Mouse (Mus musculus) midbrain, embryonic 15.5 days (tissue): ENCODE measurements around the gene Fnbp1. TPM values are rescaled to one million over a fixed set of nuclear protein-coding genes. Genes with fewer than 3 reads are reported as not detected.

ENCODE experiments used
- ATAC-seq: fragments of 200-750 bp; cut with Nextera tagmentation; replicated peaks from 2 replicates; pipeline ENCODE4 v1.8.0; 2017; ENCODE audit warnings: moderate TSS enrichment
- H3K27ac ChIP-seq: fragments of 300-500 bp; sonication (generic); 2 replicates; pipeline ENCODE4 v1.5.1; 2015; ENCODE audit warnings: mild to moderate bottlenecking, inconsistent platforms
- H3K27me3 ChIP-seq: fragments of 300-500 bp; sonication (generic); replicated peaks from 2 replicates; pipeline ENCODE4 v1.6.1; 2015; ENCODE audit warnings: inconsistent platforms
- H3K36me3 ChIP-seq: fragments of 300-500 bp; sonication (generic); replicated peaks from 2 replicates; pipeline ENCODE4 v1.6.1; 2015; ENCODE audit warnings: inconsistent platforms
- H3K4me1 ChIP-seq: fragments of 300-500 bp; sonication (generic); 2 replicates; pipeline ENCODE4 v1.6.1; 2015; ENCODE audit warnings: inconsistent platforms
- H3K4me2 ChIP-seq: fragments of 300-500 bp; sonication (generic); 2 replicates; pipeline ENCODE4 v1.6.1; 2015; ENCODE audit warnings: inconsistent platforms, mild to moderate bottlenecking, moderate library complexity
- H3K4me3 ChIP-seq: fragments of 300-500 bp; sonication (generic); 2 replicates; pipeline ENCODE4 v1.5.1; 2015; ENCODE audit warnings: mild to moderate bottlenecking, inconsistent platforms
- H3K9ac ChIP-seq: fragments of 300-500 bp; sonication (generic); 2 replicates; pipeline ENCODE4 v1.6.1; 2015; ENCODE audit warnings: mild to moderate bottlenecking, inconsistent platforms
- H3K9me3 ChIP-seq: fragments of 300-500 bp; sonication (generic); 2 replicates; pipeline ENCODE4 v1.6.1; 2016; ENCODE audit warnings: inconsistent platforms
- WGBS: fragments of 180-500 bp; shearing (Covaris S2); methylation state at CpG from one replicate; pipeline ENCODE4 v1.1.7; 2015; ENCODE audit warnings: mixed read lengths; 5-methylcytosine and 5-hydroxymethylcytosine counted together
- polyA plus RNA-seq: library from polyadenylated mRNA; unstranded; fragments of >200 nt; fragmentation: Nextera tagmentation; extraction: Ambion mirVana; gene quantifications from 2 replicates; pipeline ENCODE4 v1.2.1, GENCODE M21; 2015

Fnbp1 gene
- polyA plus RNA-seq, 1 experiment from 2014 or later: 29.6 TPM

DNA sequence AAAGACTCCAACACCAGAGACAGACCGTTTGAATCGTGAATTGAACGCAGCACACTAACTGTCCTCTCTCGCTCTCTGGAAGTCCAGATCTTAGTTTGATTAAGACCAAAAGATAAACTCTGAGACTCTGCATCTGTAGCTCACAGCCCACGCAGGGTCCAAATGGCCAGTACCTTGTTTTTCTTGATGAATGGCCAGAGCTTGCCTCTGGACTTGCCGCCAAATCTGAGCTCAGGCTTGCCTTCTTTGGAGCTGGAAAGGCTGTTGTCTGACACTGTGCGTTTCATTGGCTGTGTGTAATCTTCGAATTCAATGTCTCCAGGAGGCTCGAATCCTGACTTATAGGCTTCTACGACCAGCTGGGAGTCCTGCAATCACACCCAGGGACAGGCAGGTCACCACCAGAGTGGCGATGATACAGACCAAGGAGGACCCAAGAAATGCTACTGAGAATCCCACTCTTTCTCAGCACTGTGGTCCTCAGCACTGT lies 87.9 kb downstream of the Fnbp1 start:
- Histone ChIP-seq H3K9me3 (no peaks in the 10 kb centered on the region), H3K4me3 (no peak overlapping the region), H3K4me2 (no peak overlapping the region), H3K36me3 (peaks cover 21% of the 10 kb centered on the region), H3K27me3 (no peaks in the 10 kb centered on the region), H3K4me1 (no peaks in the 10 kb centered on the region), H3K9ac (no peak overlapping the region), H3K27ac (no peak overlapping the region)
- ATAC-seq: no peak
- 92% methylated on average over 11 of the region's 11 CpGs for WGBS

- Histone ChIP-seq H3K4me1 (no peaks in the 10 kb centered on the region), H3K4me3 (no peak overlapping the region), H3K4me2 (no peak overlapping the region), H3K9ac (no peak overlapping the region), H3K27ac (no peak overlapping the region), H3K36me3 (peaks cover 21% of the 10 kb centered on the region), H3K9me3 (no peaks in the 10 kb centered on the region), H3K27me3 (no peaks in the 10 kb centered on the region)
- ATAC-seq: no peak
- 94% methylated on average over 13 of the region's 13 CpGs for WGBS
These were observed 88.4 kb downstream of the Fnbp1 start for GRCm38 (mm10) chr2:31053426-31053825.

GRCm38 (mm10) chr2:31052441-31052840 lies 89.4 kb downstream of the Fnbp1 start:
- Histone ChIP-seq H3K27me3 (no peaks in the 10 kb centered on the region), H3K4me1 (no peaks in the 10 kb centered on the region), H3K27ac (no peak overlapping the region), H3K9me3 (no peaks in the 10 kb centered on the region), H3K9ac (no peak overlapping the region), H3K4me3 (no peak overlapping the region), H3K4me2 (no peak overlapping the region), H3K36me3 (peaks cover 21% of the 10 kb centered on the region)
- ATAC-seq: no peak
- 91% methylated on average over 10 of the region's 10 CpGs for WGBS

- Histone ChIP-seq H3K4me1 (no peaks in the 10 kb centered on the region), H3K9ac (no peak overlapping the region), H3K27me3 (no peaks in the 10 kb centered on the region), H3K4me2 (no peak overlapping the region), H3K9me3 (no peaks in the 10 kb centered on the region), H3K4me3 (no peak overlapping the region), H3K27ac (no peak overlapping the region), H3K36me3 (no peaks in the 10 kb centered on the region)
- WGBS: 92% methylated on average over 6 of the region's 6 CpGs
- ATAC-seq: no peak
These were observed 93.8 kb downstream of the Fnbp1 start for GRCm38 (mm10) chr2:31048037-31048436.

- Histone ChIP-seq H3K4me1 (no peaks in the 10 kb centered on the region), H3K9ac (no peak overlapping the region), H3K36me3 (peaks cover 7% of the 10 kb centered on the region; the same call in 1 of the 2 replicates), H3K27me3 (no peaks in the 10 kb centered on the region), H3K9me3 (no peaks in the 10 kb centered on the region), H3K27ac (no peak overlapping the region), H3K4me2 (no peak overlapping the region), H3K4me3 (no peak overlapping the region)
- 93% methylated on average over 1 of the region's 1 CpGs for WGBS
- no peak for ATAC-seq
These were observed 98.0 kb downstream of the Fnbp1 start for GRCm38 (mm10) chr2:31043856-31044255.

DNA sequence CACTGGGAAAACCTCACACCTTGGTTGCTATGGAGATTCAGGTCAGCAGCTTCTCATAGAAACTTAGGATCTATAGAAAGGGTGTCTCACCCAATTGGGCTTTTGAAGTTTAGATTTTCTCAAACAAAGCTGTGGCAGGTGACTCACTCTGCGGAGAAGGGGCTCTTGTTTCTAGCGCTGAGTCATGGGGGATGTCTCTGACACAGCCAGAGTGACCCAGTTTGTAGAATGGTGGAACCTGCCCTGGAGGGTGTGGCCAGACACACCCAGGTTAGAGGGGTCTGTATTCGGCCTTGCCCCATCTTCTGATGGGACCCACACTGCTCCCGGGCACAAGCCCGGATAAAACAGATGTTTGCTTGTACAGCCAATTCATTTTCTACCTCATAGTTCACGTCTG lies 98.9 kb downstream of the Fnbp1 start:
- no peak overlapping the region for H3K4me3 ChIP-seq
- no peaks in the 10 kb centered on the region for H3K4me1 ChIP-seq
- H3K9ac ChIP-seq: no peak overlapping the region
- no peaks in the 10 kb centered on the region for H3K9me3 ChIP-seq
- no peak for ATAC-seq
- no peak overlapping the region for H3K4me2 ChIP-seq
- H3K27me3 ChIP-seq: no peaks in the 10 kb centered on the region
- H3K36me3 ChIP-seq: peaks cover 7% of the 10 kb centered on the region; the same call in 1 of the 2 replicates
- 91% methylated on average over 6 of the region's 6 CpGs for WGBS
- no peak overlapping the region for H3K27ac ChIP-seq

DNA sequence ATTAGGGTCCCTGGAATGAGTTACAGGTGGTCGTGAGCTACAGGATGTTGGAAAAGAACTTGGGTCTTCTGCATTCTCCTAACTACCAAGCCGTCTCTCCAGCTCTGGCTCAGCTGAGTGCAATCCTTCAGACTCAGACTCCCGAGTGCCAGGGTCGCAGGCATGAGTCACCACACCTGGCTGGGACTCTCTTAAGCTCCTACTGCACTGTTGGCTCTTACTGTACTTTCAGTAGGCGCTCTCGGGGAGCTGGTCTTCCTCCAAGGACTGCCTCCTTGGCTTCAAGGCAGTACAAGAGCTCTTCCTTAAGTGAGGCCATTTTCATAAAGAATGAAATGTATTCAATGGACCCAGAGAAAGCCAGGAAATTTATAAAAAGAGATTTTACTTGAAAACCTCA lies 100.4 kb downstream of the Fnbp1 start:
- H3K4me1 ChIP-seq: no peaks in the 10 kb centered on the region
- H3K4me2 ChIP-seq: no peak overlapping the region
- ATAC-seq: no peak
- no peak overlapping the region for H3K27ac ChIP-seq
- no peaks in the 10 kb centered on the region for H3K9me3 ChIP-seq
- WGBS: 93% methylated on average over 6 of the region's 6 CpGs
- no peaks in the 10 kb centered on the region for H3K27me3 ChIP-seq
- H3K36me3 ChIP-seq: peaks cover 14% of the 10 kb centered on the region; the same call in 1 of the 2 replicates
- no peak overlapping the region for H3K9ac ChIP-seq
- H3K4me3 ChIP-seq: no peak overlapping the region

DNA sequence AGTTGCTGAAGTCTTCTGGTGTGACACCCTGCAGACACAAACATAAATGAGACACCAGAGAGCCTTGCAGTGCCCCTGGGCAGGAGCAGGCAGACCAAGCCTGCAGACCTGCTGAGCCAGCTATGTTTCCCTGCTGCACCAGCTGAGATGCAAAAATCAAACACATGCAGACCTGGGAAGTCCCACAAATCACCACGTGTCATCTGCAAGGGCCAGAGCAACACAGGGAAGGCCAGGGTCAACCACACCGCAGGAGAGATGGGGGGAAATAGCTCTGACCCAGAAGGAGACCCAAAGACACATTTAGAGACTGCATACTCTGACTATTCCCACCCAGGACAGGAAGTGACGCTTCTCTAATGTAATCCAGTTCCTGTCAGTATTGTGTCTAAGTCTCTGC lies 101.3 kb downstream of the Fnbp1 start:
- Histone ChIP-seq H3K4me1 (no peaks in the 10 kb centered on the region), H3K27me3 (no peaks in the 10 kb centered on the region), H3K9ac (no peak overlapping the region), H3K9me3 (no peaks in the 10 kb centered on the region), H3K36me3 (peaks cover 23% of the 10 kb centered on the region; the same call in 1 of the 2 replicates), H3K27ac (no peak overlapping the region), H3K4me2 (no peak overlapping the region), H3K4me3 (no peak overlapping the region)
- no peak for ATAC-seq
- 92% methylated on average over 3 of the region's 3 CpGs for WGBS

GRCm38 (mm10) chr2:31040043-31040442 lies 101.8 kb downstream of the Fnbp1 start:
- Histone ChIP-seq H3K9me3 (no peaks in the 10 kb centered on the region), H3K27me3 (no peaks in the 10 kb centered on the region), H3K4me2 (no peak overlapping the region), H3K36me3 (peaks cover 25% of the 10 kb centered on the region; the same call in 1 of the 2 replicates), H3K27ac (no peak overlapping the region), H3K4me1 (no peaks in the 10 kb centered on the region), H3K4me3 (no peak overlapping the region), H3K9ac (no peak overlapping the region)
- 98% methylated on average over 3 of the region's 3 CpGs for WGBS
- no peak for ATAC-seq

DNA sequence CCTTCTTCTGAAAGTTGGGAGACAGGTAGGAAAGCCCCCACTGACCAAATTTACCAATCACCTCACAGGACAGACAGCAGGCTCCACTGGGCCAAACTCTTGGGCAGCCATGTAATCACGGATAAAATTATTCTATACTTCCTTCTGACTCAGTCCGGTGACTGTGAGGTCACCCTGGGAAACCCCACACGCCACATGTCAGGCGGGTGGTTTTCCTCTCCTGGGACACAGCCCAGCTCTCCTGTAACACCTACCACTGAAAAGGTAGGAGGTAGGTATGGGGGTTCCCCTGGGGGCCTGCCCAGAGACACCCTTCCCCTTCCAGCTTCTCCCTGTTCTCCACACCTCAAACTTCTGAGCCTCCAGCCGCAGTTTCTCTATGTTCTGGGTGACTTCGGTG lies 105.0 kb downstream of the Fnbp1 start:
- no peaks in the 10 kb centered on the region for H3K9me3 ChIP-seq
- 91% methylated on average over 6 of the region's 6 CpGs for WGBS

GRCm38 (mm10) chr2:31031972-31032371 lies 109.8 kb downstream of the Fnbp1 start:
- Histone ChIP-seq H3K27me3 (no peaks in the 10 kb centered on the region), H3K27ac (no peak overlapping the region), H3K4me2 (no peak overlapping the region), H3K9me3 (no peaks in the 10 kb centered on the region), H3K36me3 (peaks cover 40% of the 10 kb centered on the region), H3K4me1 (no peaks in the 10 kb centered on the region), H3K4me3 (no peak overlapping the region), H3K9ac (no peak overlapping the region)
- no peak for ATAC-seq
- WGBS: 88% methylated on average over 7 of the region's 7 CpGs

More for the DNA sequence above, 105.0 kb downstream of the Fnbp1 start:
- H3K27me3 ChIP-seq: no peaks in the 10 kb centered on the region
- no peak overlapping the region for H3K4me2 ChIP-seq
- no peak overlapping the region for H3K27ac ChIP-seq
- peaks cover 43% of the 10 kb centered on the region for H3K36me3 ChIP-seq
- H3K4me1 ChIP-seq: no peaks in the 10 kb centered on the region
- no peak overlapping the region for H3K4me3 ChIP-seq
- no peak for ATAC-seq
- no peak overlapping the region for H3K9ac ChIP-seq

DNA sequence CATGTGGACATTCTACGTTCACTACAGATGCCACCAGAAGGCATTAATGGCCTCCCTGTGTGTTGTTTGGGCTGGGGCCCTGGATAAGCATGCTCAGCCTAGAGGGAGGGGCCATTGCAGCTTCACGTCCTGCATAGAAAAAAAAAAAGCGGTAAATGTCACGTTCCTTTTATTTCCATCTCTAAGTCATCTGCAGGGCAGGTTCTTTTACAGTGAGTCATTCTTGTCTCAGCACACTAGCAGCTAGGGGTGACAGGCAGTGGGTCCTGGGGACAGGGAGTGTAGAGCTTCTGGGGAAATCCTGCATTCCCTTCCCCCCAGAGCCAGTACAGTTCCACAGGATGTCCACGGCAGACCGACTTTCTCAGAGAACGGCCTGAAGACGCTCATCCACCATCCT lies 115.2 kb downstream of the Fnbp1 start:
- Histone ChIP-seq H3K4me2 (no peak overlapping the region), H3K27me3 (no peaks in the 10 kb centered on the region), H3K9me3 (no peaks in the 10 kb centered on the region), H3K36me3 (0 out of 2 replicates have a peak, but pooled peaks cover 8% of the 10 kb centered on the region), H3K4me1 (no peaks in the 10 kb centered on the region), H3K27ac (no peak overlapping the region), H3K4me3 (no peak overlapping the region), H3K9ac (no peak overlapping the region)
- WGBS: 71% methylated on average over 8 of the region's 8 CpGs
- ATAC-seq: no peak

- ATAC-seq: no peak
- H3K4me2 ChIP-seq: no peak overlapping the region
- WGBS: 84% methylated on average over 3 of the region's 3 CpGs
- no peaks in the 10 kb centered on the region for H3K27me3 ChIP-seq
- peaks cover 19% of the 10 kb centered on the region; the same call in 1 of the 2 replicates for H3K36me3 ChIP-seq
- no peaks in the 10 kb centered on the region for H3K9me3 ChIP-seq
- no peak overlapping the region for H3K27ac ChIP-seq
- H3K9ac ChIP-seq: no peak overlapping the region
- no peak overlapping the region for H3K4me3 ChIP-seq
- H3K4me1 ChIP-seq: no peaks in the 10 kb centered on the region
These were observed 116.3 kb downstream of the Fnbp1 start for GRCm38 (mm10) chr2:31025458-31025857.
